Mouse (Mus musculus) liver, embryonic 11.5 days (tissue): Measurements from ENCODE around the gene Cyp2j6. TPM values are rescaled to one million over a fixed set of nuclear protein-coding genes. Genes with fewer than 3 reads are reported as not detected.

Experiments used
- polyA plus RNA-seq: library from polyadenylated mRNA; unstranded; fragments of >200 nt; fragmentation: Nextera tagmentation; extraction: Ambion mirVana; gene quantifications from 2 replicates; pipeline ENCODE4 v1.2.1, GENCODE M21; 2014

Cyp2j6 gene
- polyA plus RNA-seq, 1 experiment from 2014 or later: 2.2 TPM

Other genes with a start within 250 kb of the Cyp2j6 start
- gene Cyp2j11, start 205.0 kb downstream of the Cyp2j6 start, polyA plus RNA-seq: not detected in 2 replicates
- gene Cyp2j8, start 46.3 kb downstream of the Cyp2j6 start, polyA plus RNA-seq: not detected in 2 replicates
- 0.12 and 0.43 TPM in 2 replicates for gene Cyp2j9, start 37.9 kb upstream of the Cyp2j6 start, polyA plus RNA-seq
- 0.10 TPM in 2 replicates for gene Cyp2j5, start 110.5 kb upstream of the Cyp2j6 start, polyA plus RNA-seq
- gene Gm12695, start 231.5 kb upstream of the Cyp2j6 start, polyA plus RNA-seq: not detected in 2 replicates